Mouse (Mus musculus) small intestine, adult 2 months (tissue): ENCODE data around the gene Olfr1431. TPM values are rescaled to one million over a fixed set of nuclear protein-coding genes. Genes with fewer than 3 reads are reported as not detected.
"Not testable (repeated sequence)": the region's sequence is repeated elsewhere in the genome, so short reads cannot be mapped to it uniquely, and the experiment has no call there.

Experiments
- H3K27ac ChIP-seq: fragments of 200-500 bp; 2 replicates; pipeline ENCODE4 v1.5.1; 2012; ENCODE audit warnings: low read depth, low read length, control low read depth, inconsistent platforms; ENCODE audit not compliant: insufficient read depth
- H3K27me3 ChIP-seq: fragments of 200-500 bp; 2 replicates; pipeline ENCODE4 v1.6.1; 2012; ENCODE audit warnings: mild to moderate bottlenecking, moderate library complexity, low read length, inconsistent platforms; ENCODE audit not compliant: control insufficient read depth, insufficient read depth
- H3K36me3 ChIP-seq: fragments of 200-500 bp; 2 replicates; pipeline ENCODE4 v1.6.1; 2012; ENCODE audit warnings: mild to moderate bottlenecking, low read length, control low read depth, inconsistent platforms; ENCODE audit not compliant: control insufficient read depth, insufficient read depth
- H3K4me1 ChIP-seq: fragments of 200-500 bp; 2 replicates; pipeline ENCODE4 v1.6.1; 2012; ENCODE audit warnings: low read length, inconsistent platforms, mixed read lengths; ENCODE audit not compliant: control insufficient read depth, insufficient read depth, insufficient read length
- H3K4me3 ChIP-seq: fragments of 200-500 bp; 2 replicates; pipeline ENCODE4 v1.5.1; 2012; ENCODE audit warnings: low read depth, mild to moderate bottlenecking, control low read depth, inconsistent platforms, low read length, moderate library complexity
- CTCF ChIP-seq: fragments of 200-500 bp; IDR thresholded peaks from 2 replicates; pipeline ENCODE4 v1.5.1; 2012; ENCODE audit warnings: low read depth, mild to moderate bottlenecking, control low read depth, inconsistent platforms, low read length, moderate library complexity, mixed read lengths; ENCODE audit not compliant: insufficient replicate concordance, insufficient read length; ENCODE audit errors: extremely low read depth
- POLR2A ChIP-seq: fragments of 200-500 bp; IDR thresholded peaks from 2 replicates; pipeline ENCODE4 v1.6.1; 2012; ENCODE audit warnings: low read depth, mild to moderate bottlenecking, control low read depth, inconsistent platforms, low read length, moderate library complexity
- WGBS: fragments of 180-500 bp; shearing (Covaris S2); methylation state at CpG from one replicate; pipeline ENCODE4 v1.1.7; 2018; 5-methylcytosine and 5-hydroxymethylcytosine counted together
- polyA plus RNA-seq: library from polyadenylated mRNA; depleted of rRNA; stranded (reverse); fragments of >200 nt; gene quantifications from 2 replicates; pipeline ENCODE4 v1.2.3, GENCODE M21; 2012; rRNA removed

The Olfr1431 gene
- not detected in 2 replicates for polyA plus RNA-seq

DNA sequence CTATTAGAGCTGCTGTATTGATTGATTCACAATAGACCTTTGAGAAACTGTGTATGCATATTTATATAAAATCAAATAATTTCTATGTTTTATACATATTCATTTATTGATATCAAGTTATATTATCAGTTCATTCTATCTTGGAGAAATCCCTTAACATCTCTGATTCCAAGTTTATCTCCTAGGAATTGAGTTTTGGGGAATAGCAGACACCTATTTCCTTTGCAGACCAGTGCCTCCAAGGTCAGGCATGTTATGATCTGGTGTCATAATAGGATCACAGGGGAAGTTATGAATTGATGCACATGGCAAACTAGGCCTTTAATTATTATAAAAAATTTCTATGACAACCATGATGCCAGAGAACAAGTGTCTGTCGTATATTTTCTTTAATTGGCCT is at the start of gene Olfr1431:
TSS of gene Olfr1431 (plus strand) at position 301 of the 400 bp plus-strand sequence.
- H3K27ac ChIP-seq, result no peak within 1 kb of the TSS
- no peaks in the 10 kb centered on the region for H3K4me1 ChIP-seq
- WGBS, result 69% methylated on average over 1 of the region's 1 CpGs
- H3K27me3 ChIP-seq, result no peaks in the 10 kb centered on the region
- no peaks in the 10 kb centered on the region for H3K36me3 ChIP-seq
- TF ChIP-seq POLR2A (no peak), CTCF (no peak)
- no peak within 1 kb of the TSS for H3K4me3 ChIP-seq

DNA sequence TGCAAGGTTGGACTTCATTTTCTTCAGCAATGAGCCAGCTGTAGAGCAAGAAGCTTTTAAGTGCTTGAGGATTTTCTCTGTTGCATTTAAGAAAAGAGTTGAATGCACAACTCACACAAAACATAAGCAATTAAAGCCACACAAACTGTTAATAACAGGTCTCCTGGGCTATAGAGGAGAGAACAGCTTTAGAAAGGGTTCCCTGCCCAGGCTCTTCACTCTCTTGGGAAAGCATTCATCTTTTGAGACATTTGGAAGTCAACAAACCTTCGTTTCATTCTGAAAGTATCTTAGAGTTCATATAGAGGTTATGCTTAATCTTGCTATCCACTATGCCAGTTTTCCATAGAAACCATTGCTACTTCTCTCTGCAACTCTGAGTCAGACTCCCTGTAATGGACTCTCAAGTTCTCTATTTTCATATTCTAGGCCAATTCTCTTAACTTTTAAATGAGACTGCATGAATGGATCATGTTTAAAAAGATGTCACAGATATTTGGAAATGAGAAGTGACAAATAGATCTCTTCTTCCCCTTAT is 30.3 kb upstream of the Olfr1431 start, which contains the start of gene Olfr1555-ps1:
TSS of gene Olfr1555-ps1 (minus strand) at position 51 of the 538 bp plus-strand sequence.
- not testable (repeated sequence) for H3K27me3 ChIP-seq, H3K4me3 ChIP-seq, H3K4me1 ChIP-seq, H3K27ac ChIP-seq, H3K36me3 ChIP-seq
- WGBS, result 13% methylated on average over 1 of the region's 1 CpGs

DNA sequence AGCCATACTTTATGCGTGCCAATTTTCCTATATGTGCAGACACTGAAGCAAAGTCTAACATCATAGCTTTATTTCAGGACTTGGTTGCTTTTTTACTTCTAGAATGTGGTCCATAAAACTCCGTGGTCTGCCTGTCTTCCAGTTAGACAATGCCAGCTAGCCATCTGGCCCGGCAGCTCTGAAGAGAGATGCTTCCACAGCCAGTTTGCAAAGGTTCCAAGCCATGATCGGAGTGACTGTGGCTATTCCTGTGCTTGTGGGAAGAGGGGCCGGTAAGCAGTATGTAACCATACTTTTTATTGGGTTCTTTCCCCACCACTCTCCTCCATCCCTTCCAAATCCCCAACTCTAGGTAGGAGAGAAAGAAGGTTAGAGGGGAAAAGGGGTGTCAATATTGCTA is 25.0 kb upstream of the Olfr1431 start:
- 71% methylated on average over 5 of the region's 5 CpGs for WGBS

DNA sequence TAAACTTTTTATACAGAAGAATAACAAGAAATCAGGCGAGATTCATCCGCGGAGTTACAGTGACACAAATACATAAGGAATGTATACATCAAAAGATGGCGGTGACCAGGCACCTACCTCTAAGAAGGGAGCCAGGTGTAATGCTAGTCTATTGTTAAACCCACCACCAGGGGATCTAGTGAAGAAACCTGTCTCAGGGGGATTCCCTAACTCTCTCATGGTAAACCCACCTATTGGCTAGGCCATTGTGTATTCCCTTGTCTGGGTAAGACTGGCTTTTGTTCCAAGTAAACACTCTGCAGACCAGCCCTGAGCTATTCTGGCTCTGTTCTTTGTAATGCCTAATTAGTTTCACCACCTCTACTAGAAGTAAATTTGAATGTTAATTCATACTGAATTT is 1.4 kb upstream of the Olfr1431 start:
- WGBS, result 86% methylated on average over 4 of the region's 4 CpGs
- not testable (repeated sequence) for H3K27ac ChIP-seq, H3K27me3 ChIP-seq, H3K36me3 ChIP-seq, H3K4me1 ChIP-seq, H3K4me3 ChIP-seq

More for the DNA sequence above, 25.0 kb upstream of the Olfr1431 start:
- not testable (repeated sequence) for H3K27me3 ChIP-seq, H3K4me3 ChIP-seq, H3K36me3 ChIP-seq, H3K27ac ChIP-seq, H3K4me1 ChIP-seq

DNA sequence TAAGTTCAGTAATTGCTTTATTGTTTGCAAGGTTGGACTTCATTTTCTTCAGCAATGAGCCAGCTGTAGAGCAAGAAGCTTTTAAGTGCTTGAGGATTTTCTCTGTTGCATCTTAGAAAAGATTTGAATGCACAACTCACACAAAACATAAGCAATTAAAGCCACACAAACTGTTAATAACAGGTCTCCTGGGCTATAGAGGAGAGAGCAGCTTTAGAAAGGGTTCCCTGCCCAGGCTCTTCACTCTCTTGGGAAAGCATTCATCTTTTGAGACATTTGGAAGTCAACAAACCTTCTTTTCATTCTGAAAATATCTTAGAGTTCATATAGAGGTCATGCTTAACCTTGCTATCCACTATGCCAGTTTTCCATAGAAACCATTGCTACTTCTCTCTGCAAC is 32.1 kb downstream of the Olfr1431 start, which contains the start of gene Olfr1432:
TSS of gene Olfr1432 (minus strand) at position 101 of the 400 bp plus-strand sequence.
- not testable (repeated sequence) for H3K27me3 ChIP-seq

DNA sequence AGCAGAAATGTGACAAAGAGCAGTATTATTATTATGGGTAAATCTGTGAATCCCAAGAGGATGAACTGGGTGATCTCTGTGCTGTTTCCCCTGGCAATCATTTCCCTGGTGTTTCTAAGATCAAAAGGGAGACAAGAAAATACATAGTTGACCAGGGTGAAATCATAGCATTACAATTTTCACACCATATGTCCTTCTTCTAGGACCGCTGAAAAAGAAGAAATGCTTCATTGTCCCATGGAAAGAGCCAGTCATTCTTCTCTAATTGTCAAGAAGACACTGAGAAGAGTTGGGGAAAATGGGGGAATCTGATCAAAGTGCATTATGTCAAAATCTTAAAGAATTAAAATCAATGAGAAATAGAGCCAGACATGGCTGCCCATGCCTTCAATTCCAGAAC is 41.1 kb downstream of the Olfr1431 start, which contains the start of gene Olfr262:
TSS of gene Olfr262 (minus strand) at position 101 of the 400 bp plus-strand sequence.
- H3K4me1 ChIP-seq, result no peaks in the 10 kb centered on the region
- no peak within 1 kb of the TSS for H3K27ac ChIP-seq
- 89% methylated on average over 1 of the region's 1 CpGs for WGBS
- no peak within 1 kb of the TSS for H3K4me3 ChIP-seq
- TF ChIP-seq CTCF, result no peak
- TF ChIP-seq POLR2A, result no peak
- no peaks in the 10 kb centered on the region for H3K27me3 ChIP-seq
- H3K36me3 ChIP-seq, result no peaks in the 10 kb centered on the region

More for the DNA sequence above, 32.1 kb downstream of the Olfr1431 start, which contains the start of gene Olfr1432:
- not testable (repeated sequence) for H3K4me1 ChIP-seq, H3K4me3 ChIP-seq, H3K27ac ChIP-seq, H3K36me3 ChIP-seq

DNA sequence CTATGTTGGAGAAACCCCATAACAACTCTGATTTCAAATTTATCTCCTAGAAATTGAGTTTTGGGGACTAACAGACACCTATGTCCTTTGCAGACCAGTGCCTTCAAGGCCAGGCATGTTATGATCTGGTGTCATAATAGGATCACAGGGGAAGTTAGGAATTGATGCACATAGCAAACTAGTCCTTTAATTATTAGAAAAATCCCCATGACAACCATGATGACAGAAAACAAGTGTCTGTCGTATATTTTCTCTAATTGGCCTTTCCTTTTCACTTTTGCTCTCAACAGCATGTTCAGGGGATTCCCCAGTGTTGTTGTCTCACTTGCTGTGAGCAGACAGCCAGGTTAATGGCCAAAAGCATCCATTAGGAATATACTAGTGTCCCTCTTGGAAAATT is 60.3 kb downstream of the Olfr1431 start, which contains the start of gene Olfr235:
TSS of gene Olfr235 (plus strand) at position 301 of the 400 bp plus-strand sequence.
- no peak within 1 kb of the TSS for H3K4me3 ChIP-seq
- WGBS, result 43% methylated on average over 1 of the region's 1 CpGs
- H3K36me3 ChIP-seq, result no peaks in the 10 kb centered on the region
- H3K27ac ChIP-seq, result no peak within 1 kb of the TSS
- TF ChIP-seq POLR2A, result no peak
- no peak for TF ChIP-seq CTCF
- H3K27me3 ChIP-seq, result no peaks in the 10 kb centered on the region
- H3K4me1 ChIP-seq, result no peaks in the 10 kb centered on the region

Other genes starting within 250 kb of the Olfr1431 start
- gene Osbp, start 234.7 kb upstream of the Olfr1431 start, polyA plus RNA-seq, result 7.0 and 12.0 TPM in 2 replicates
- not detected in 2 replicates for gene Olfr1423, start 159.3 kb upstream of the Olfr1431 start, polyA plus RNA-seq
- not detected in 2 replicates for gene Olfr1424, start 138.0 kb upstream of the Olfr1431 start, polyA plus RNA-seq
- not detected in 2 replicates for gene Olfr1425, start 122.9 kb upstream of the Olfr1431 start, polyA plus RNA-seq
- gene Olfr1426, start 108.6 kb upstream of the Olfr1431 start, polyA plus RNA-seq, result not detected in 2 replicates
- not detected in 2 replicates for gene Olfr1427, start 97.3 kb upstream of the Olfr1431 start, polyA plus RNA-seq
- gene Olfr1428, start 84.7 kb upstream of the Olfr1431 start, polyA plus RNA-seq, result not detected in 2 replicates
- not detected in 2 replicates for gene Olfr76, start 77.4 kb upstream of the Olfr1431 start, polyA plus RNA-seq
- not detected in 2 replicates for gene Olfr1555-ps1, start 30.5 kb upstream of the Olfr1431 start, polyA plus RNA-seq
- not detected in 2 replicates for gene Olfr1432, start 32.0 kb downstream of the Olfr1431 start, polyA plus RNA-seq
- gene Olfr262, start 41.0 kb downstream of the Olfr1431 start, polyA plus RNA-seq, result not detected in 2 replicates
- gene Olfr235, start 60.4 kb downstream of the Olfr1431 start, polyA plus RNA-seq, result not detected in 2 replicates
- not detected in 2 replicates for gene Olfr1434, start 79.2 kb downstream of the Olfr1431 start, polyA plus RNA-seq
- not detected in 2 replicates for gene Olfr1436, start 98.5 kb downstream of the Olfr1431 start, polyA plus RNA-seq
- not detected in 2 replicates for gene Olfr1437, start 124.5 kb downstream of the Olfr1431 start, polyA plus RNA-seq
- gene Olfr1438-ps1, start 135.3 kb downstream of the Olfr1431 start, polyA plus RNA-seq, result not detected in 2 replicates
- gene Olfr1440, start 186.6 kb downstream of the Olfr1431 start, polyA plus RNA-seq, result not detected in 2 replicates
- gene Olfr1441, start 216.8 kb downstream of the Olfr1431 start, polyA plus RNA-seq, result not detected in 2 replicates
- not detected in 2 replicates for gene Pfpl, start 227.3 kb downstream of the Olfr1431 start, polyA plus RNA-seq